Comparison of ENCODE assay signal across 12 mouse cellular contexts in genomic region chr2:179979836-179980235, GRCm38 (mm10). TPM values are rescaled to one million over a fixed set of nuclear protein-coding genes. Genes with fewer than 3 reads are reported as not detected.
DNase-seq lines count a peak whose midpoint lies in the region; ATAC-seq lines count a peak whose summit lies in the region.
"Had no signal": no experiment of that assay in that cellular context is flagged by ENCODE, and none has a peak within 500 bp of the region (broad histone marks: within the 10 kb centered on the region; RNA-seq: fewer than 3 reads in every experiment).

No protein-coding gene starts in this region.

- no peak overlapping the region for H3K4me2 ChIP-seq in heart, embryonic 12.5 days
- H3K4me2 ChIP-seq in kidney, embryonic 14.5 days (replicated peaks; ENCODE audit: low read depth, low read length): no peak overlapping the region
- H3K4me2 ChIP-seq in hindbrain, embryonic 16.5 days (ENCODE audit: low read length): no peak overlapping the region
- H3K4me2 ChIP-seq: forebrain, embryonic 13.5 days; limb, embryonic 12.5 days had no signal

- no peaks in the 10 kb centered on the region for H3K9me3 ChIP-seq in heart, embryonic 12.5 days (replicated peaks)
- no peaks in the 10 kb centered on the region for H3K9me3 ChIP-seq in kidney, embryonic 14.5 days (ENCODE audit: control insufficient read depth, low read length)
- H3K9me3 ChIP-seq in hindbrain, embryonic 16.5 days (ENCODE audit: control insufficient read depth, low read length): no peaks in the 10 kb centered on the region
- H3K9me3 ChIP-seq: forebrain, embryonic 13.5 days; limb, embryonic 12.5 days had no signal

- H3K4me1 ChIP-seq in heart, embryonic 12.5 days (replicated peaks): peaks cover 34% of the 10 kb centered on the region
- 0 out of 2 replicates have a peak, but pooled peaks cover 3% of the 10 kb centered on the region for H3K4me1 ChIP-seq in kidney, embryonic 14.5 days (ENCODE audit: control insufficient read depth, insufficient read depth, low read length)
- peaks cover 8% of the 10 kb centered on the region for H3K4me1 ChIP-seq in hindbrain, embryonic 16.5 days (ENCODE audit: control insufficient read depth, insufficient read depth, low read depth, low read length)

- no peaks in the 10 kb centered on the region for H3K36me3 ChIP-seq in heart, embryonic 12.5 days
- no peaks in the 10 kb centered on the region for H3K36me3 ChIP-seq in kidney, embryonic 14.5 days (ENCODE audit: control insufficient read depth, insufficient read depth, low read length)
- H3K36me3 ChIP-seq in hindbrain, embryonic 16.5 days (ENCODE audit: control insufficient read depth, insufficient read depth, low read length): no peaks in the 10 kb centered on the region
- H3K36me3 ChIP-seq: limb, embryonic 12.5 days had no signal

- no peak overlapping the region for H3K9ac ChIP-seq in heart, embryonic 12.5 days
- H3K9ac ChIP-seq in kidney, embryonic 14.5 days (ENCODE audit: low read depth, low read length): no peak overlapping the region
- no peak overlapping the region for H3K9ac ChIP-seq in hindbrain, embryonic 16.5 days (ENCODE audit: low read depth, low read length)
- H3K9ac ChIP-seq: forebrain, embryonic 13.5 days; limb, embryonic 12.5 days had no signal

- H3K27ac ChIP-seq in heart, embryonic 12.5 days (ENCODE audit: poor library complexity, severe bottlenecking): no peak overlapping the region
- H3K27ac ChIP-seq in kidney, embryonic 14.5 days (ENCODE audit: low read depth, low read length): no peak overlapping the region
- no peak overlapping the region for H3K27ac ChIP-seq in hindbrain, embryonic 16.5 days (ENCODE audit: low read depth, low read length)
- H3K27ac ChIP-seq: forebrain, embryonic 13.5 days; limb, embryonic 12.5 days had no signal

- 50% methylated on average over 8 of the region's 8 CpGs for WGBS in heart, embryonic 12.5 days
- 55% methylated on average over 8 of the region's 8 CpGs for WGBS in kidney, embryonic 14.5 days
- 65% methylated on average over 8 of the region's 8 CpGs for WGBS in hindbrain, embryonic 16.5 days

- DNase-seq in heart, adult 18-20 months: peak; percentile 63 to 75
- peak; percentile 25 for DNase-seq in urinary bladder, postnatal 25 days (ENCODE audit: low spot score)
- no peak for DNase-seq in urinary bladder, adult 2 months (ENCODE audit: low spot score)
- DNase-seq in gonadal fat pad, adult 2 months (ENCODE audit: low read depth): peak; percentile 86
- DNase-seq in urinary bladder, postnatal 36 days (ENCODE audit: low spot score in 2 of 2): peak; percentile 50 to 65
- DNase-seq: midbrain, embryonic 14.5 days; thymus, postnatal 14 days had no signal

- H3K4me3 ChIP-seq in heart, embryonic 12.5 days: no peak overlapping the region
- no peak overlapping the region for H3K4me3 ChIP-seq in kidney, embryonic 14.5 days (ENCODE audit: low read length)
- no peak overlapping the region for H3K4me3 ChIP-seq in hindbrain, embryonic 16.5 days (ENCODE audit: low read length)
- H3K4me3 ChIP-seq: forebrain, embryonic 13.5 days; limb, embryonic 12.5 days had no signal

- ATAC-seq in heart, embryonic 12.5 days (ENCODE audit: insufficient number of reproducible peaks, low FRiP score): no peak
- no peak for ATAC-seq in kidney, embryonic 14.5 days (ENCODE audit: low FRiP score, low TSS enrichment)
- ATAC-seq in hindbrain, embryonic 16.5 days: no peak
- ATAC-seq: forebrain, embryonic 13.5 days had no signal

- peaks cover 5% of the 10 kb centered on the region; the same call in 1 of the 2 replicates for H3K27me3 ChIP-seq in heart, embryonic 12.5 days (replicated peaks)
- H3K27me3 ChIP-seq in kidney, embryonic 14.5 days (ENCODE audit: control insufficient read depth, insufficient read depth, low read length): no peaks in the 10 kb centered on the region; the same call in 1 of the 2 replicates
- no peaks in the 10 kb centered on the region for H3K27me3 ChIP-seq in hindbrain, embryonic 16.5 days (replicated peaks; ENCODE audit: control insufficient read depth, insufficient read depth, low read length)
- H3K27me3 ChIP-seq: forebrain, embryonic 13.5 days had no signal

RNA-seq across cellular contexts. Expression of gene Taf4, which starts 3.4 kb away (rescaled TPM):
- total RNA-seq in heart, adult 18-20 months (2021): 10 to 100 TPM; 17.1 to 17.7 TPM
- 2.4 and 2.7 TPM in 2 replicates for polyA plus RNA-seq in heart, embryonic 12.5 days (2016; fragmentation: Nextera tagmentation; extraction: Ambion mirVana)
- polyA plus RNA-seq in urinary bladder, adult 2 months (2012; rRNA removed): 11.1 and 14.8 TPM in 2 replicates
- 4.2 and 9.0 TPM in 2 replicates for polyA plus RNA-seq in gonadal fat pad, adult 2 months (2012; rRNA removed)
- polyA plus RNA-seq in kidney, embryonic 14.5 days (2014; fragmentation: Nextera tagmentation; extraction: Ambion mirVana): 5.9 and 6.0 TPM in 2 replicates
- polyA plus RNA-seq in hindbrain, embryonic 16.5 days (2015; fragmentation: Nextera tagmentation; extraction: Ambion mirVana): 2.8 and 3.0 TPM in 2 replicates

RNA-seq across cellular contexts. Expression of gene Lsm14b, which starts 45.0 kb away (rescaled TPM):
- total RNA-seq in heart, adult 18-20 months (2021): 10 to 100 TPM; 62.0 to 62.3 TPM
- polyA plus RNA-seq in heart, embryonic 12.5 days (2016; fragmentation: Nextera tagmentation; extraction: Ambion mirVana): 4.8 and 6.9 TPM in 2 replicates
- polyA plus RNA-seq in urinary bladder, adult 2 months (2012; rRNA removed): 48.7 and 51.4 TPM in 2 replicates
- polyA plus RNA-seq in gonadal fat pad, adult 2 months (2012; rRNA removed): 31.1 and 42.4 TPM in 2 replicates
- 8.6 and 18.3 TPM in 2 replicates for polyA plus RNA-seq in kidney, embryonic 14.5 days (2014; fragmentation: Nextera tagmentation; extraction: Ambion mirVana)
- 9.3 and 17.8 TPM in 2 replicates for polyA plus RNA-seq in hindbrain, embryonic 16.5 days (2015; fragmentation: Nextera tagmentation; extraction: Ambion mirVana)
